Mouse (Mus musculus): ENCODE results near the gene Rcc1.
"Not testable (repeated sequence)": the region's sequence is repeated elsewhere in the genome, so short reads cannot be mapped to it uniquely, and the experiment has no call there.

Gene Rcc1

GRCm38 (mm10) chr4:132312627-132313026 is 40.8 kb downstream of the Rcc1 start:
- no peak for DNase-seq (ENCODE audit: low spot score)

- DNase-seq (ENCODE audit: low spot score), result peak; percentile 42
Measured at GRCm38 (mm10) chr4:132311801-132312200, 41.6 kb downstream of the Rcc1 start.

GRCm38 (mm10) chr4:132311209-132311608 is 42.2 kb downstream of the Rcc1 start:
- no peak for DNase-seq (ENCODE audit: low spot score)

GRCm38 (mm10) chr4:132309849-132310472 is 43.4 kb downstream of the Rcc1 start:
- peak; percentile 61 for DNase-seq (ENCODE audit: low spot score)

- no peak for DNase-seq (ENCODE audit: low spot score)
Measured at GRCm38 (mm10) chr4:132309140-132309848, 44.1 kb downstream of the Rcc1 start.

GRCm38 (mm10) chr4:132308437-132309139 is 44.8 kb downstream of the Rcc1 start:
- DNase-seq (ENCODE audit: low spot score), result peak; percentile 97

- DNase-seq (ENCODE audit: low spot score), result no peak
Measured at GRCm38 (mm10) chr4:132306004-132306403, 47.4 kb downstream of the Rcc1 start.

- DNase-seq (ENCODE audit: low spot score), result no peak
Measured at GRCm38 (mm10) chr4:132305276-132305675, 48.1 kb downstream of the Rcc1 start.

- not testable (repeated sequence) for DNase-seq (ENCODE audit: low spot score)
Measured at GRCm38 (mm10) chr4:132303484-132303883, 49.9 kb downstream of the Rcc1 start.

- DNase-seq (ENCODE audit: low spot score), result peak; percentile 76
Measured at GRCm38 (mm10) chr4:132302939-132303479, 50.4 kb downstream of the Rcc1 start, which contains the start of gene Rab42. TSS of gene Rab42 (minus strand) at chr4:132303385.

GRCm38 (mm10) chr4:132301965-132302938 is 51.2 kb downstream of the Rcc1 start:
- DNase-seq (ENCODE audit: low spot score), result no peak

- DNase-seq (ENCODE audit: low spot score), result no peak
Measured at GRCm38 (mm10) chr4:132301486-132301885, 51.9 kb downstream of the Rcc1 start.

- no peak for DNase-seq (ENCODE audit: low spot score)
Measured at GRCm38 (mm10) chr4:132299849-132300248, 53.6 kb downstream of the Rcc1 start.

- DNase-seq (ENCODE audit: low spot score), result no peak
Measured at GRCm38 (mm10) chr4:132295696-132296390, 57.6 kb downstream of the Rcc1 start.

GRCm38 (mm10) chr4:132293682-132294240 is 59.6 kb downstream of the Rcc1 start:
- DNase-seq (ENCODE audit: low spot score), result no peak

- DNase-seq (ENCODE audit: low spot score), result peak; percentile 60
Measured at GRCm38 (mm10) chr4:132292988-132293387, 60.4 kb downstream of the Rcc1 start.

- DNase-seq (ENCODE audit: low spot score), result no peak
Measured at GRCm38 (mm10) chr4:132291624-132292335, 61.6 kb downstream of the Rcc1 start.

- DNase-seq (ENCODE audit: low spot score), result no peak
Measured at GRCm38 (mm10) chr4:132291056-132291455, 62.3 kb downstream of the Rcc1 start.

- DNase-seq (ENCODE audit: low spot score), result not testable (repeated sequence)
Measured at GRCm38 (mm10) chr4:132288840-132289239, 64.6 kb downstream of the Rcc1 start.
